Mouse (Mus musculus) midbrain, embryonic 12.5 days (tissue): ENCODE data around the gene Wdr81. TPM values are rescaled to one million over a fixed set of nuclear protein-coding genes. Genes with fewer than 3 reads are reported as not detected.

ENCODE experiments used
- ATAC-seq: fragments of 200-750 bp; cut with Nextera tagmentation; 2 replicates; pipeline ENCODE4 v1.8.0; 2017; ENCODE audit warnings: low read depth, moderate TSS enrichment, moderate library complexity; ENCODE audit not compliant: low FRiP score
- H3K27ac ChIP-seq: fragments of 300-500 bp; sonication (generic); replicated peaks from 2 replicates; pipeline ENCODE4 v1.5.1; 2016; ENCODE audit warnings: mild to moderate bottlenecking
- H3K27me3 ChIP-seq: fragments of 300-500 bp; sonication (generic); 2 replicates; pipeline ENCODE4 v1.6.1; 2016; ENCODE audit warnings: mild to moderate bottlenecking
- H3K36me3 ChIP-seq: fragments of 300-500 bp; sonication (generic); 2 replicates; pipeline ENCODE4 v1.6.1; 2016
- H3K4me1 ChIP-seq: fragments of 300-500 bp; sonication (generic); 2 replicates; pipeline ENCODE4 v1.6.1; 2016
- H3K4me2 ChIP-seq: fragments of 300-500 bp; sonication (generic); replicated peaks from 2 replicates; pipeline ENCODE4 v1.6.1; 2016; ENCODE audit warnings: mild to moderate bottlenecking, moderate library complexity
- H3K4me3 ChIP-seq: fragments of 300-500 bp; sonication (generic); 2 replicates; pipeline ENCODE4 v1.5.1; 2016; ENCODE audit warnings: mild to moderate bottlenecking
- H3K9ac ChIP-seq: fragments of 300-500 bp; sonication (generic); replicated peaks from 2 replicates; pipeline ENCODE4 v1.6.1; 2016; ENCODE audit warnings: mild to moderate bottlenecking, moderate library complexity
- H3K9me3 ChIP-seq: fragments of 300-500 bp; sonication (generic); 2 replicates; pipeline ENCODE4 v1.6.1; 2016; ENCODE audit warnings: mild to moderate bottlenecking
- WGBS: fragments of 180-500 bp; shearing (Covaris S2); methylation state at CpG from one replicate; pipeline ENCODE4 v1.1.7; 2016; 5-methylcytosine and 5-hydroxymethylcytosine counted together
- microRNA counts: library from miRNA; unstranded; fragments of <30 nt; microRNA quantifications from one replicate; lab custom pipeline; 2017
- microRNA-seq: library from miRNA; unstranded; fragments of <30 nt; microRNA quantifications from one replicate; pipeline ENCODE4, GENCODE M21; 2017
- polyA plus RNA-seq: library from polyadenylated mRNA; unstranded; fragments of >200 nt; fragmentation: Nextera tagmentation; extraction: Ambion mirVana; gene quantifications from 2 replicates; pipeline ENCODE4 v1.2.1, GENCODE M21; 2016

Gene Wdr81
- polyA plus RNA-seq, 1 experiment from 2014 or later, result 8.6 TPM

- Histone ChIP-seq H3K9me3 (no peaks in the 10 kb centered on the region), H3K9ac (no peak overlapping the region), H3K4me3 (no peak overlapping the region), H3K27ac (no peak overlapping the region), H3K36me3 (no peaks in the 10 kb centered on the region), H3K27me3 (no peaks in the 10 kb centered on the region), H3K4me2 (no peak overlapping the region), H3K4me1 (no peaks in the 10 kb centered on the region)
- no peak for ATAC-seq
- WGBS, result 62% methylated on average over 4 of the region's 4 CpGs
These were observed 48.4 kb downstream of the Wdr81 start for GRCm38 (mm10) chr11:75406104-75406503.

- ATAC-seq, result no peak
- Histone ChIP-seq H3K9ac (no peak overlapping the region), H3K4me2 (no peak overlapping the region), H3K4me3 (no peak overlapping the region), H3K27ac (no peak overlapping the region), H3K36me3 (no peaks in the 10 kb centered on the region), H3K4me1 (no peaks in the 10 kb centered on the region), H3K27me3 (no peaks in the 10 kb centered on the region), H3K9me3 (no peaks in the 10 kb centered on the region)
- 87% methylated on average over 6 of the region's 6 CpGs for WGBS
These were observed 49.7 kb downstream of the Wdr81 start for GRCm38 (mm10) chr11:75404801-75405200.

GRCm38 (mm10) chr11:75403301-75404052, 51.0 kb downstream of the Wdr81 start:
- no peak for ATAC-seq
- Histone ChIP-seq H3K4me1 (no peaks in the 10 kb centered on the region), H3K4me3 (no peak overlapping the region), H3K9ac (no peak overlapping the region), H3K9me3 (no peaks in the 10 kb centered on the region), H3K27ac (no peak overlapping the region), H3K36me3 (no peaks in the 10 kb centered on the region), H3K4me2 (no peak overlapping the region), H3K27me3 (no peaks in the 10 kb centered on the region)
- 70% methylated on average over 6 of the region's 6 CpGs for WGBS

DNA sequence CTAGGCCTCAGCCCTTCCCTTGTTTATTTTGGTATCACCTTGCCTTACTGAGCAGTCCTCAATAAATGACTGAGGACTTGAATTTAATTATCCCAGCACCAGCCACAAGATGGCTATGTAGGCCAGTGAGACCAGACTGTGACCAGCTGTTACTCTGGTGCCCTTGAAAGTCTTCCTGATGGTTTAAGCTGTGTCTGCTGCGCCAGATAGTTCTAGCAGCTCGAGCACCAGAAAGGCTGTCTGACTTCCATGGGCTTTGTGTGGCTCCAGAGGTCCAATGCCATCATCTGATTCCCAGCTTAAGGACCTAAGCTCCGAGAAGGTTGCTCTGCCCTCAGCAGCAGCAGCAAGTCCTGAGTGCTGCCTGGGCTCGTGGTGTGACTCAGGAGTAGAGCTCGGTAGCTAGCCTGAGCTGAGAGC, 52.2 kb downstream of the Wdr81 start:
- ATAC-seq, result no peak
- H3K4me1 ChIP-seq, result no peaks in the 10 kb centered on the region
- 60% methylated on average over 5 of the region's 5 CpGs for WGBS

GRCm38 (mm10) chr11:75400099-75400498, 54.4 kb downstream of the Wdr81 start:
- H3K27ac ChIP-seq, result no peak overlapping the region
- 58% methylated on average over 9 of the region's 9 CpGs for WGBS
- no peak for ATAC-seq

More for the DNA sequence above, 52.2 kb downstream of the Wdr81 start:
- no peak overlapping the region for H3K4me3 ChIP-seq
- no peak overlapping the region for H3K27ac ChIP-seq
- H3K9me3 ChIP-seq, result no peaks in the 10 kb centered on the region
- no peaks in the 10 kb centered on the region for H3K27me3 ChIP-seq
- no peaks in the 10 kb centered on the region for H3K36me3 ChIP-seq
- H3K9ac ChIP-seq, result no peak overlapping the region
- H3K4me2 ChIP-seq, result no peak overlapping the region

GRCm38 (mm10) chr11:75399411-75399841, 55.1 kb downstream of the Wdr81 start:
- no peaks in the 10 kb centered on the region for H3K9me3 ChIP-seq
- no peaks in the 10 kb centered on the region for H3K4me1 ChIP-seq
- H3K36me3 ChIP-seq, result no peaks in the 10 kb centered on the region
- 88% methylated on average over 11 of the region's 11 CpGs for WGBS
- H3K27me3 ChIP-seq, result no peaks in the 10 kb centered on the region
- no peak for ATAC-seq
- no peak overlapping the region for H3K27ac ChIP-seq
- H3K9ac ChIP-seq, result no peak overlapping the region
- no peak overlapping the region for H3K4me2 ChIP-seq
- no peak overlapping the region for H3K4me3 ChIP-seq

More at GRCm38 (mm10) chr11:75400099-75400498, 54.4 kb downstream of the Wdr81 start:
- Histone ChIP-seq H3K4me2 (no peak overlapping the region), H3K9me3 (no peaks in the 10 kb centered on the region), H3K4me1 (no peaks in the 10 kb centered on the region), H3K36me3 (no peaks in the 10 kb centered on the region), H3K27me3 (no peaks in the 10 kb centered on the region), H3K4me3 (no peak overlapping the region), H3K9ac (no peak overlapping the region)

GRCm38 (mm10) chr11:75397452-75397851, 57.1 kb downstream of the Wdr81 start:
- no peak overlapping the region for H3K4me2 ChIP-seq

DNA sequence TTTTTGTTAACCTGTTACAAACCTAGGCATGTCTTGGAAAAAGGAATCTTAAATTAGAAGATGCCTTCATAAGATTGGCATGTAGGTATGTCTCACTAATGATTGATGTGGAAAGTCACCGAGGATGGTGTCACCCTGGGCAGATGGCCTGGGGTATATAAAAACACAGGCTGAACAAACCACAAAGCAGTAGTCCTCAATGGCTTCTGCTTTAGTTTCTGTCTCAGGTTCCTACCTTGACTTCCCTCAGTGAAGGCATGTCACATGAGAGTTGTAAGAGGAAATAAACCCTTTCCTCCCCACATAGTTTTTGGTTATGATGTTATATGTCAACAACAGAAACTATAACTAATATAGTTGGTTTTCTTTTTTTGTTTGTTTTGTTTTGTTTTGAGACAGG, 58.9 kb downstream of the Wdr81 start:
- 90% methylated on average over 1 of the region's 1 CpGs for WGBS
- no peak for ATAC-seq
- Histone ChIP-seq H3K36me3 (no peaks in the 10 kb centered on the region), H3K27ac (no peak overlapping the region), H3K9ac (no peak overlapping the region), H3K4me2 (no peak overlapping the region), H3K9me3 (no peaks in the 10 kb centered on the region), H3K4me3 (no peak overlapping the region), H3K27me3 (no peaks in the 10 kb centered on the region), H3K4me1 (no peaks in the 10 kb centered on the region)

More at GRCm38 (mm10) chr11:75397452-75397851, 57.1 kb downstream of the Wdr81 start:
- Histone ChIP-seq H3K27me3 (no peaks in the 10 kb centered on the region), H3K4me1 (no peaks in the 10 kb centered on the region), H3K27ac (no peak overlapping the region), H3K9ac (no peak overlapping the region), H3K4me3 (no peak overlapping the region), H3K9me3 (no peaks in the 10 kb centered on the region), H3K36me3 (no peaks in the 10 kb centered on the region)
- WGBS, result 85% methylated on average over 7 of the region's 7 CpGs
- ATAC-seq, result no peak

MicroRNA genes within 50 kb of the gene (microRNA counts, 519-probe panel; counts per million panel counts)
- microRNA mmu-miR-22 (lab: Ali Mortazavi, UCI), result 7,062 counts per million, percentile 79 among the panel's probes with 10 or more counts

Small RNA genes lying within 50 kb of the gene (microRNA-seq; reads per million reads assigned to microRNA genes)
- 3,757 reads per million, percentile 88 among the genes with 10 or more reads in this experiment for gene Mir22

Other genes starting within 250 kb of the Wdr81 start
- 107 and 110 TPM in 2 replicates for gene Rpa1, start 106.4 kb downstream of the Wdr81 start, polyA plus RNA-seq
- 16.3 and 16.6 TPM in 2 replicates for gene Smyd4, start 106.3 kb downstream of the Wdr81 start, polyA plus RNA-seq
- gene Serpinf1, start 32.0 kb downstream of the Wdr81 start, polyA plus RNA-seq, result 45.8 and 73.3 TPM in 2 replicates
- gene Serpinf2, start 15.1 kb downstream of the Wdr81 start, polyA plus RNA-seq, result 0.16 TPM in 1 of 2 replicates, not detected in the other
- gene Tlcd2, start 7.0 kb upstream of the Wdr81 start, polyA plus RNA-seq, result 5.9 and 9.1 TPM in 2 replicates
- gene Prpf8, start 32.1 kb upstream of the Wdr81 start, polyA plus RNA-seq, result 78.5 and 81.6 TPM in 2 replicates
- 0.30 and 0.66 TPM in 2 replicates for gene Rilp, start 55.4 kb upstream of the Wdr81 start, polyA plus RNA-seq
- gene Scarf1, start 58.8 kb upstream of the Wdr81 start, polyA plus RNA-seq, result 4.7 TPM in 2 replicates
- gene Slc43a2, start 77.0 kb upstream of the Wdr81 start, polyA plus RNA-seq, result 12.7 and 15.4 TPM in 2 replicates
- 107 and 114 TPM in 2 replicates for gene Pitpna, start 133.4 kb upstream of the Wdr81 start, polyA plus RNA-seq
- 27.2 and 28.4 TPM in 2 replicates for gene Inpp5k, start 176.3 kb upstream of the Wdr81 start, polyA plus RNA-seq
- 15.5 and 16.4 TPM in 2 replicates for gene Myo1c, start 195.8 kb upstream of the Wdr81 start, polyA plus RNA-seq
- 140 and 142 TPM in 2 replicates for gene Crk, start 224.5 kb upstream of the Wdr81 start, polyA plus RNA-seq